Mouse (Mus musculus) intestine, embryonic 16.5 days (tissue): Measurements from ENCODE around the gene Myo9a. TPM values are rescaled to one million over a fixed set of nuclear protein-coding genes. Genes with fewer than 3 reads are reported as not detected.
A peak's percentile ranks its signal among the peaks of the same experiment; 100 is the strongest.
"Not testable (repeated sequence)": the region's sequence is repeated elsewhere in the genome, so short reads cannot be mapped to it uniquely, and the experiment has no call there.

Experiments
- ATAC-seq: fragments of 200-750 bp; cut with Nextera tagmentation; 2 replicates; pipeline ENCODE4 v1.8.0; 2017; ENCODE audit warnings: moderate TSS enrichment, moderate library complexity
- H3K27ac ChIP-seq: fragments of 300-500 bp; sonication (generic); 2 replicates; pipeline ENCODE4 v1.5.1; 2014; ENCODE audit warnings: mild to moderate bottlenecking, low read length
- H3K27me3 ChIP-seq: fragments of 300-500 bp; sonication (generic); replicated peaks from 2 replicates; pipeline ENCODE4 v1.6.1; 2014; ENCODE audit warnings: low read length, control low read depth, mixed read lengths; ENCODE audit not compliant: control insufficient read depth, insufficient read depth
- H3K36me3 ChIP-seq: fragments of 300-500 bp; sonication (generic); 2 replicates; pipeline ENCODE4 v1.6.1; 2014; ENCODE audit warnings: low read length, control low read depth; ENCODE audit not compliant: control insufficient read depth, insufficient read depth
- H3K4me1 ChIP-seq: fragments of 300-500 bp; sonication (generic); 2 replicates; pipeline ENCODE4 v1.6.1; 2014; ENCODE audit warnings: low read length, control low read depth, mixed read lengths; ENCODE audit not compliant: control insufficient read depth, insufficient read depth
- H3K4me2 ChIP-seq: fragments of 300-500 bp; sonication (generic); 2 replicates; pipeline ENCODE4 v1.6.1; 2014; ENCODE audit warnings: low read depth, low read length, control low read depth
- H3K4me3 ChIP-seq: fragments of 300-500 bp; sonication (generic); 2 replicates; pipeline ENCODE4 v1.5.1; 2014; ENCODE audit warnings: mild to moderate bottlenecking, low read length
- H3K9ac ChIP-seq: fragments of 300-500 bp; sonication (generic); 2 replicates; pipeline ENCODE4 v1.6.1; 2014; ENCODE audit warnings: low read depth, low read length
- H3K9me3 ChIP-seq: fragments of 300-500 bp; sonication (generic); 2 replicates; pipeline ENCODE4 v1.6.1; 2016; ENCODE audit warnings: low read length, control low read depth; ENCODE audit not compliant: control insufficient read depth
- WGBS: fragments of 180-500 bp; shearing (Covaris S2); extraction: QIAGEN DNeasy Blood & Tissue Kit; methylation state at CpG from one replicate; pipeline ENCODE4 v1.1.7; 2014; 5-methylcytosine and 5-hydroxymethylcytosine counted together
- polyA plus RNA-seq: library from polyadenylated mRNA; unstranded; fragments of >200 nt; fragmentation: Nextera tagmentation; extraction: Ambion mirVana; gene quantifications from 2 replicates; pipeline ENCODE4 v1.2.1, GENCODE M21; 2015

Gene Myo9a
- polyA plus RNA-seq, 1 experiment from 2014 or later, result 10.2 TPM

- Histone ChIP-seq H3K27ac (no peak overlapping the region), H3K9me3 (no peaks in the 10 kb centered on the region), H3K36me3 (no peaks in the 10 kb centered on the region), H3K4me3 (no peak overlapping the region), H3K27me3 (no peaks in the 10 kb centered on the region), H3K4me2 (no peak overlapping the region), H3K4me1 (peaks cover 10% of the 10 kb centered on the region), H3K9ac (no peak overlapping the region)
- ATAC-seq, result no peak
- WGBS, result 75% methylated on average over 2 of the region's 2 CpGs
Observed at GRCm38 (mm10) chr9:59748387-59748786, 2.3 kb upstream of the Myo9a start.

DNA sequence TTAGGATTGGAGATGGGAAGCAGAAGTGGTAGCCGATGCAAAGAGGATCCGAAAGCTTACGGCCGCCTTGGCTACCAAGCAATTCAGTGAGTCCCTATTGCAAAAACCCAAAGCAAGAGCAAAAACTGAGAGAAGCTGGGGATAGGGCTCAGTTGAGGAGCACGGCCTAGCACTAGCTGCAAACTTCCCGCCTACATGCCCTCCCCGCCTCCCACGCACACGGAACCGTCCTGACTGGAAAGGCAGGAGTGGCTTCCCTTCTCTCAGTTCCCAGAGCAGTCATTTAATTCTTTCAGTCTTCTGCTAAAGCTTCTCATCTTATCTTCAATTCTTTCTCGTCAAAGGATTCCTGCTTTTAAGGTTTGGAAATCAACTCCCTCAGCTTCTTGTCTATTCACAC, 1.7 kb upstream of the Myo9a start:
- no peak for ATAC-seq
- 85% methylated on average over 11 of the region's 11 CpGs for WGBS
- Histone ChIP-seq H3K4me3 (no peak overlapping the region), H3K36me3 (no peaks in the 10 kb centered on the region), H3K4me2 (no peak overlapping the region), H3K27ac (no peak overlapping the region), H3K27me3 (no peaks in the 10 kb centered on the region), H3K9me3 (no peaks in the 10 kb centered on the region), H3K9ac (no peak overlapping the region), H3K4me1 (peaks cover 10% of the 10 kb centered on the region)

GRCm38 (mm10) chr9:59749581-59750265, 973 bp upstream of the Myo9a start:
- H3K4me3 ChIP-seq, result peak overlapping the region; percentile 88
- whole genome bisulfite sequencing, result 26% methylated on average over 12 of the region's 12 CpGs
- H3K27ac ChIP-seq, result no peak overlapping the region; the same call in 1 of the 2 replicates
- H3K4me2 ChIP-seq, result peak overlapping the region; percentile 75
- no peaks in the 10 kb centered on the region for H3K36me3 ChIP-seq
- H3K9me3 ChIP-seq, result no peaks in the 10 kb centered on the region
- ATAC-seq, result no peak
- H3K9ac ChIP-seq, result peak overlapping the region; percentile 65
- H3K27me3 ChIP-seq, result no peaks in the 10 kb centered on the region
- H3K4me1 ChIP-seq, result peaks cover 10% of the 10 kb centered on the region

DNA sequence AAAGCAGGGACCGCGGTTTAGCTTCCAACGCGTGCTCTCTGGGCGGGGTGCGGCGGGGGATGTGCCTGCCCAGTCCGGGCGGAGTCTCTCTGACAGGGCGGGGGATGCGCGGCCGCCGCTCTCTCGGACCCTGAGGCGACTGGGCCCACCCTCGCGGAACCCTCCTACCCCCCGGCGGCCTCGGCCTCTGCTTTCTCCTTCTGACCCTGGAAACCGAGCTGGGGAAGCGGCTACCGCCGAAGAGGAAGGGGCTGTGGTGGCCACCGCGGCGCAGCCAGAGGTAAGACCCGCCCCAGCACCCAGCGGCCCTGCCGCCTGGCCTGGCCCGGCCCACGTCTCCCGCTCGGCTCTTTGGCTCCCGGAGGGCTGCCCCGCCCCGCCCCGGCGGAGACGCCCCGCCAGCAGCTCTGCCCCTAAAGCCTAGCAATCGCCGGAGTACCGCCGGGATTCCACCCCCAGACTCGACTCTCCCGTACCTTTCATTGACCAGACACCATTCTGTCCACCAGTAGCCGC, 428 bp downstream of the Myo9a start:
- no peaks in the 10 kb centered on the region for H3K9me3 ChIP-seq
- peaks cover 10% of the 10 kb centered on the region for H3K4me1 ChIP-seq
- peak overlapping the region; percentile 93 for H3K27ac ChIP-seq
- peak overlapping the region; percentile 84 for H3K9ac ChIP-seq
- peak overlapping the region; percentile 86 for H3K4me2 ChIP-seq
- peak overlapping the region; percentile 88 for H3K4me3 ChIP-seq
- H3K36me3 ChIP-seq, result no peaks in the 10 kb centered on the region
- under 1% methylated on average over 49 of the region's 49 CpGs for WGBS
- peak; percentile 97 for ATAC-seq
- H3K27me3 ChIP-seq, result no peaks in the 10 kb centered on the region

DNA sequence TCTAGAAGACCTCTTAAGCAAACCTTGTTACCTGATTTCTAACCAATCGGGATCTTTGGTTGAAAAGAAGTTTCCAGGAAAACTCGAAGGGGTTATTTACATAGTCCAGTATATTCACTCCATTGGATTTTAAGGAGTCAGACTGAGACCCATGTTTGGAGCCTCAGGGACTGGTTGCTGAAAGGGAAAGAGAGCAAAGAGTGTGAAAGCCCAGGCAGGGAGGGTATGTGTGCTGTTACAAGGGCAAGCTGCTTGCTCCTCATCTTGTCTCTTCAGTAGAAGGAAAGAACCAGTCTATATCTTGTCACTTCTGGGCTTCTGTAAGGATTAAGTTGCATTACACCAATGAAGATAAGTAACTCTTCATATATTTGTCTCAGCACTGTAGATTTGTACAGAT, 1.3 kb downstream of the Myo9a start:
- Histone ChIP-seq H3K4me1 (peaks cover 10% of the 10 kb centered on the region), H3K27ac (peak overlapping the region; percentile 93; the same call in 1 of the 2 replicates), H3K4me2 (peak overlapping the region; percentile 86), H3K4me3 (peak overlapping the region; percentile 88), H3K9ac (peak overlapping the region; percentile 84), H3K27me3 (no peaks in the 10 kb centered on the region), H3K9me3 (no peaks in the 10 kb centered on the region), H3K36me3 (no peaks in the 10 kb centered on the region)
- no peak for ATAC-seq
- WGBS, result 3% methylated on average over 2 of the region's 2 CpGs

GRCm38 (mm10) chr9:59755199-59755598, 4.5 kb downstream of the Myo9a start:
- ATAC-seq, result no peak
- WGBS, result 57% methylated on average over 2 of the region's 2 CpGs

DNA sequence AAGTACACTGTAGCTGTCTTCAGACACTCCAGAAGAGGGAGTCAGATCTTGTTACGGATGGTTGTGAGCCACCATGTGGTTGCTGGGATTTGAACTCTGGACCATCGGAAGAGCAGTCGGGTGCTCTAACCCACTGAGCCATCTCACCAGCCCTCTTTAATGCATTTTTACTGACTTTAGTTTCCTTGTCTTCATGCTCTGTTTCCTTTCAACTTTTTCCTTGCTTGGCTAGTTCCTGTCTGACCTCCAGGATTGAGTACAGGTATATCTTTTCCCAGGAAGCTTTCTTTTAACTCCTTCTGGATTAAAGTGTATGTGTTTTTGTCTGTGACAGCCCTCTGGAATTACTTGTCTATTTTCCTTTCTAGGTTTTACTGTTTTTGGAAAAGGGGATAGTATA, 6.3 kb downstream of the Myo9a start:
- not testable (repeated sequence) for H3K36me3 ChIP-seq, H3K4me3 ChIP-seq, H3K4me1 ChIP-seq, H3K27ac ChIP-seq, ATAC-seq, H3K9me3 ChIP-seq, H3K4me2 ChIP-seq, H3K27me3 ChIP-seq, H3K9ac ChIP-seq
- 85% methylated on average over 2 of the region's 3 CpGs for WGBS

More at GRCm38 (mm10) chr9:59755199-59755598, 4.5 kb downstream of the Myo9a start:
- Histone ChIP-seq H3K4me3 (no peak overlapping the region), H3K4me2 (no peak overlapping the region), H3K27ac (no peak overlapping the region), H3K36me3 (no peaks in the 10 kb centered on the region), H3K9ac (no peak overlapping the region), H3K4me1 (no peaks in the 10 kb centered on the region), H3K27me3 (no peaks in the 10 kb centered on the region), H3K9me3 (no peaks in the 10 kb centered on the region)

GRCm38 (mm10) chr9:59760515-59760914, 9.8 kb downstream of the Myo9a start:
- Histone ChIP-seq H3K27ac (no peak overlapping the region), H3K27me3 (no peaks in the 10 kb centered on the region), H3K4me2 (no peak overlapping the region), H3K9ac (no peak overlapping the region), H3K4me1 (no peaks in the 10 kb centered on the region), H3K4me3 (no peak overlapping the region), H3K36me3 (no peaks in the 10 kb centered on the region), H3K9me3 (no peaks in the 10 kb centered on the region)
- WGBS, result 69% methylated on average over 3 of the region's 3 CpGs
- ATAC-seq, result no peak

GRCm38 (mm10) chr9:59766966-59767461, 16.3 kb downstream of the Myo9a start:
- not testable (repeated sequence) for H3K36me3 ChIP-seq, H3K9me3 ChIP-seq, H3K27ac ChIP-seq, H3K27me3 ChIP-seq, H3K9ac ChIP-seq, ATAC-seq, H3K4me1 ChIP-seq, H3K4me2 ChIP-seq, H3K4me3 ChIP-seq
- WGBS, result 90% methylated on average over 11 of the region's 13 CpGs
